In the genomic region with DNA sequence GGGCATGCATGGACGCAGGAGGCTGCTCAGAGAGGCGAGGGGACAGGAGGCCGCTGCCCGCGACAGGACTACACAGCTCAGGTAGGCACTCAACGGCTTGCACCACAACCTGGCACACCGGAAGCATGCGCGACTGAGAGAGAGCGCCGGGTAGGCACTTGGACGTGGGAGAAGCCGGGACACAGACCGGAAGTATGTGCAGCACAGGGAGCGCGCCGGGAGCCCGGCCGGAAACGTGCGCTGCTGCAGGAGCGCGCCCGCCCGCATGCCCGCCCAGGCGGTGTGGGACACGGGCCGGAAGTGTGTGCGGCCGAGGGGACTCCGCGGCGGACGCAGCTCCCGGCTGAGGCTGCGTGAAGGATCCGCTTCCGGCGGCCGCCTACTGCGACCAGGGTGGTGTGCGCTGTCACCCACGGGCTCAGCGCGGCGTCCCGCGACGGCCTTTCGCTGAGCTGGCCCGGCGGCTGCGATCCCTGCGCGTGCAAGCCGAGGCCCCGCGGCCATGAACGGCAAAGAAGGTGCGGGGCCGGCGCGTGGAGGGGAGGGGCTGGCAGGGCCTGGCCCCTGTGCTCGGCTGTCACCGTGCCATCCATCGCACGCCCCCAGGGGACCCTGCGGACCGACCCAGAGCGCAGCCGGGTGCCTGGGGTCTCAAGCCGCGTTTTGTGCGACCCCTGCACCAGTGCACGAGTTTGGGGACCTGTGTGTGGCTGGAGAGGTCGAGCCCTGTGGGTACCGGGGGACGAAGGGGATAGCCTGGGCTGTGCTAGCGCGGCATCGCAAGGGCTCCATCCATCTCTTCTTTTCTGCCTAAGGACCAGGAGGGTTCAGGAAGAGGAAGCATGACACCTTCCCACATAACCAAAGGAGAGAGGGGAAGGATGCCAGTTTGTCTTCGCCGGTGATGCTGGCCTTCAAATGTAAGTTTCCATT, we compare ENCODE assay signal across 8 mouse cellular contexts. TPM values are rescaled to one million over a fixed set of nuclear protein-coding genes. Genes with fewer than 3 reads are reported as not detected.
A peak's percentile ranks its signal among the peaks of the same experiment; 100 is the strongest.
DNase-seq lines count a peak whose midpoint lies in the region; ATAC-seq and TF ChIP-seq lines count a peak whose summit lies in the region.

Gene Tsnax, plus strand, starts transcription at position 303 of the 933 bp plus-strand sequence.

- peak; percentile 96 for DNase-seq in ZHBTc4 (ENCODE audit: low read depth, low spot score)
- peak; percentile 97 for DNase-seq in gastrocnemius, adult 2 months
- peak; percentile 97 for DNase-seq in hindbrain, postnatal 0 days (ENCODE audit: low spot score)
- DNase-seq in left cerebral cortex, adult 2 months (ENCODE audit: extremely low spot score in 1 of 2, low spot score in 2 of 2): peak; percentile 93 to 94
- peak; percentile 91 to 94 for DNase-seq in right cerebral cortex, adult 2 months (ENCODE audit: low spot score in 2 of 2)
- DNase-seq in urinary bladder, postnatal 14 days (ENCODE audit: low spot score): peak; percentile 92

- peaks cover 13% of the 10 kb centered on the region; the same call in 1 of the 2 replicates for H3K36me3 ChIP-seq in hindbrain, postnatal 0 days (ENCODE audit: insufficient read depth, low read length)

- intact Hi-C loops in gastrocnemius, adult 2 months (cut with DNase I): loop anchor here (1.0 to 2.0 kb wide), 3 partner anchors 64 to 150 kb away; partner anchors contain the start of genes 2810004N23Rik, Egln1, Exoc8 and Gnpat
- intact Hi-C loops in left cerebral cortex, adult 2 months (cut with DNase I): loop anchor here (1.0 to 10.0 kb wide), 3 partner anchors 65 to 148 kb away; partner anchors contain the start of genes 2810004N23Rik, Exoc8, Gnpat and Sprtn

- peak within 1 kb of the TSS; percentile 93 for H3K4me3 ChIP-seq in gastrocnemius, adult 2 months
- peak within 1 kb of the TSS; percentile 81 for H3K4me3 ChIP-seq in hindbrain, postnatal 0 days (ENCODE audit: low read length)
- H3K4me3 ChIP-seq in left cerebral cortex, adult 2 months: peak within 1 kb of the TSS; percentile 90

- no peaks in the 10 kb centered on the region; the same call in 1 of the 2 replicates for H3K4me1 ChIP-seq in hindbrain, postnatal 0 days (ENCODE audit: insufficient read depth, low read length)

- H3K9me3 ChIP-seq in hindbrain, postnatal 0 days (ENCODE audit: low read length): no peaks in the 10 kb centered on the region

- peak within 1 kb of the TSS; percentile 91 for H3K27ac ChIP-seq in gastrocnemius, adult 2 months
- peak within 1 kb of the TSS; percentile 83 for H3K27ac ChIP-seq in hindbrain, postnatal 0 days
- H3K27ac ChIP-seq in left cerebral cortex, adult 2 months: peak within 1 kb of the TSS; percentile 70

- H3K4me2 ChIP-seq in hindbrain, postnatal 0 days (ENCODE audit: low read depth, low read length): peak within 1 kb of the TSS; percentile 79

- peak; percentile 27 for TF ChIP-seq CTCF in gastrocnemius, adult 2 months (IDR thresholded peaks at IDR 0.05)
- TF ChIP-seq CTCF in hindbrain, postnatal 0 days (IDR thresholded peaks at IDR 0.05; ENCODE audit: low read depth): no peak
- TF ChIP-seq CTCF in left cerebral cortex, adult 2 months (IDR thresholded peaks at IDR 0.05): peak; percentile 2; the same call in 1 of the 2 replicates

- H3K27me3 ChIP-seq in hindbrain, postnatal 0 days (ENCODE audit: insufficient read depth, low read length): no peaks in the 10 kb centered on the region

- 2% methylated on average over 84 of the region's 84 CpGs for WGBS in hindbrain, postnatal 0 days

- peak; percentile 94 for ATAC-seq in common myeloid progenitor, adult 5-6 weeks (replicated peaks; ENCODE audit: low read depth, poor library complexity, severe bottlenecking)
- peak; percentile 100 for ATAC-seq in hindbrain, postnatal 0 days
- peak; percentile 96 for ATAC-seq in megakaryocyte, adult 5-6 weeks (ENCODE audit: poor library complexity, severe bottlenecking)

- peak within 1 kb of the TSS; percentile 79 for H3K9ac ChIP-seq in hindbrain, postnatal 0 days (replicated peaks; ENCODE audit: low read length)

RNA-seq across cellular contexts. Expression of gene Tsnax, which starts in this region (rescaled TPM):
- 60.4 and 82.8 TPM in 2 replicates for total RNA-seq in common myeloid progenitor, adult 5-6 weeks (2017)
- 10 to 100 TPM; 74.2 to 82.9 TPM for total RNA-seq in gastrocnemius, adult 2 months (2021)
- total RNA-seq in hindbrain, postnatal 0 days (2014; rRNA removed): 81.1 and 89.5 TPM in 2 replicates
- polyA plus RNA-seq in hindbrain, postnatal 0 days (2015; fragmentation: Nextera tagmentation; extraction: Ambion mirVana): 176 and 177 TPM in 2 replicates
- total RNA-seq in left cerebral cortex, adult 2 months (2021): 100 to 1,000 TPM; 187 to 200 TPM
- total RNA-seq in megakaryocyte, adult 5-6 weeks (2015): 36.7 and 37.0 TPM in 2 replicates
- 40.9 and 45.0 TPM in 2 replicates for total RNA-seq in megakaryocyte, adult 5-6 weeks (2017)

Comparison
In these comparisons a context has a peak if more than half of its experiments do, and no peak if none do; other contexts are left out.
1. Peak in every context shown above with its lines: DNase-seq, ATAC-seq, H3K4me3 ChIP-seq and H3K27ac ChIP-seq.